Mouse (Mus musculus) heart, adult 9 months (tissue): ENCODE measurements around the gene Klhl20.
"Not testable (repeated sequence)": the region's sequence is repeated elsewhere in the genome, so short reads cannot be mapped to it uniquely, and the experiment has no call there.

ENCODE experiments used
- DNase-seq, 2 experiments: peaks; one replicate each; pipeline ENCODE4 v3.0.0; 2022; ENCODE audit warnings: low spot score in 2 of 2

Gene Klhl20

GRCm38 (mm10) chr1:161130726-161131664 is at the start of gene Klhl20:
Klhl20 (minus strand) TSS chr1:161131511.
- DNase-seq = peak; percentile 83 to 94

DNA sequence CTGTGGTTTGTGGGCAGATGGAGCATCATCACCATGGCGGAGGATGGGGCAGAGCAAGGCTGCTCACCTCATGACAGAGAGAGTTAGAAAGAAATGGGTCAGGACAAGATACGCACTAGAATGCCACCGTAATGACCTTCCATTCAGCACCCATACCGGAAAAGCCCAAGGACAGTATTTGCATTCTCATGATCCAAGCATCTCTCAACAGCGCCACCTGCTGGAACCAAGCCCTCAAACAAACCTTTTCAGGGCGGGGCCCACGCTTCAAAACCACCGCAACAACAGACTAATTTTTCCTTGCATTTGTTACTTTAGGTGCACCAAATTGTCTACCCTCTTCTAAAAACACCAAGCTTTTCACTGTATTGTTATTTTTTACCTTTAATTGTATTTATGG is 49.4 kb upstream of the Klhl20 start:
- DNase-seq = peak in 1 of 2 experiments; percentile 6

GRCm38 (mm10) chr1:161170651-161171050 is 39.3 kb upstream of the Klhl20 start:
- DNase-seq = peak; percentile 8 to 21

GRCm38 (mm10) chr1:161160266-161160665 is 29.0 kb upstream of the Klhl20 start:
- DNase-seq = no peak

GRCm38 (mm10) chr1:161159214-161159613 is 27.9 kb upstream of the Klhl20 start, which contains the start of gene Tex50:
Tex50 (minus strand) TSS chr1:161159314.
- no peak for DNase-seq

GRCm38 (mm10) chr1:161156546-161156945 is 25.2 kb upstream of the Klhl20 start:
- no peak for DNase-seq

- no peak for DNase-seq
Observed at GRCm38 (mm10) chr1:161151098-161151497, 19.8 kb upstream of the Klhl20 start.

DNA sequence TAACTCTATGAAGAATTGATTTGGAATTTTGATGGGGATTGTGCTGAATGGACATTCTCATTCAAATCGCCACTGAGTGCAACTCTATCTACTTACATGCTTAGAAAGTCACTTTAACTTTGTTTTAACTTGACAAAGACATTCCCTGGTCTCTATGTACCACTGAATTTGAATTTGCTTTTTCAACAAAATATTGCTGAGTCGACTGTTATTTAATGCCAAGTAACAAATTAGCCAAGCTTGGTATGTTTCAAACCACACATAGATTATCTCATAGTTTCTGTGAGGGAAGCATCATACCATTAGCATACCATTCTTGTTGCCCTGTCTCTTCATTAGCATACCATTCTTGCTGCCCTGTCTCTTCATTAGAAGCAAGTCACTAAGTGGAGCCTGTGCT is 16.6 kb upstream of the Klhl20 start:
- no peak for DNase-seq

GRCm38 (mm10) chr1:161145611-161146010 is 14.3 kb upstream of the Klhl20 start:
- DNase-seq = not testable (repeated sequence)

- DNase-seq = peak in 1 of 2 experiments; percentile 2
Observed at GRCm38 (mm10) chr1:161143216-161143615, 11.9 kb upstream of the Klhl20 start.

DNA sequence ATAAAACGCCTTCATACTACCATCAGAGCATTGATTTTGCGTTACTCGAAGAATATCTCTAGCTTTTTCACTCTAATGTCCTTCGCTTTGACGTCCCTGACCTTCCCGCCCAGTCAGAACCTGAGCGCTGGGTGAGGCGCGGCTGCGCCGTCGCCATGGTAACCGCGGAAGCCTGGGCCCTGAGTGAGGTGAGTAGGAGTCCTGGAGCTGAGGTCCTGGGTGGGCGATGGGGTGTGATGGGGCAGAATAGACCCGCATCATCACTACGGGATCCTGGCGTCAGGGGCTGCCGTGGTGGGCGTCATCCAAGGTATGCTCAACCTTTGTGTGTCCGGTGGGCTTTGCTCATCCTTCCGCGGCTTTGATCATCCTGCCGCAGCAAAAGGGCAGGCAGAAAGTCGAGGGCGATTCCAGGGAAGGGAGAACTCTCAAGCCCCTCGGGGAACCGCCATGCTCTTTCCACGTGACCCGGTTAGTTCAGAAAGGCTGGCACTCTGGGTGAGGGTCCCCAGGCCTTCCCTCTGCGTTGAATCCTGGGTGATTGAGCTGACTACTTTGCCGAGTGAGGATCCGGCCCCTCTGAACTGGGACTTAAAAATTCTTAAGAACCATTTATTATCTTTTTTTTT is 11.3 kb upstream of the Klhl20 start, which contains the start of gene Ankrd45:
Ankrd45 (plus strand) TSS at position 161 of the 629 bp plus-strand sequence.
- peak in 1 of 2 experiments; percentile 5 for DNase-seq

DNA sequence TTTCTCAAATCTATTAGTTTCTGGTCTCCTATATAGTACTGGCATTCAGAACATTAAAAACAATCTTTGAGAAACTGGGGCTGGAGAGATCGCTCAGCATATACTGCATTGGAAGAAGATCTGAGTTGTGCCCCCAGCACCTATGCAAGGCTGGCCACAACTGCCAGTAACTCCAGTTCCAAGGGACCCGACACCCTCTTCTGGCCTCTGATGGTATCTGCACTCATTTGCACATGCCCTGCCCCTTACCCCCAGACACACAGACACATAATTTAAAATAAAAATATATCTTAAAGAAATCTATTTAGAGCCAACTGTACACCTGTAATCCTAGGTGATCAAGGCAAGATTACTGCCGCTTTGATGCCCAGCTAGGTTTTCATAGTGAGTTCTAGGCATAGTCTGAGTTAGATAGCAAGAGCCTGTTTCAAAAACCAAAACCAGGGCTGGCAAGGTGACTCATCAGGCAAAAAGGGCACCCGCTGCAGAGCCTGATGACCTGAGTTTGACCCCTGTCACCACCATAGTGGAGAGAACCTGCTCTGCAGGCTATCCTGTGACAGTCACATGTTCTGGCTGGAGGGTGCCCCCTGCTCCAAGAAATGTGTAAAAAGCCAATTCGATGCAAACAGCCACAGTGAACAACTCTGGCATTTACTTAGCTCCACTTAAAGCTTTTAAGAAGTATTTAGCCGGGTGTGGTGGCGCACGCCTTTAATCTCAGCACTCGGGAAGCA is 8.9 kb upstream of the Klhl20 start:
- no peak for DNase-seq

DNA sequence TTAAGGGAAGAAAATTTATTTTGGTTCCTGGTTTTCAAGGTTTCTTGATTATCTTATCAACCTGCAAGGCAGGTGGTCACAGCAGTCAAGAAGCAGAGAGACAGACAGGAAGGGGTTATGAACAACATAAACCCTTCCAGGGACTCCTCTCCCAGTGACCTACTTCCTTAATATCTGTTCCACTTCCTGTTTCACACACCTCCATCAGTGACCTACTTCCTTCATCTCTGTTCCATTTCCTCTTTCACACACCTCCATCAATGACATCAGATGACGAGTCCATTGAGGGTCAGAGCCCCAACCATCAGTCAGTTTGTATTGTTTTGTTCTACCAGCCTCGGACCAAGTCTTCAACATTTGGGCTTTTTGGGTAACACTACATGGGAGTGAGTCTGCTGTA is 8.2 kb upstream of the Klhl20 start:
- DNase-seq = no peak

- DNase-seq = no peak
Observed at GRCm38 (mm10) chr1:161126461-161126860, 4.8 kb downstream of the Klhl20 start.

GRCm38 (mm10) chr1:161122661-161123418 is 8.5 kb downstream of the Klhl20 start:
- no peak for DNase-seq

- no peak for DNase-seq
Observed at GRCm38 (mm10) chr1:161114591-161114990, 16.7 kb downstream of the Klhl20 start.

- DNase-seq = no peak
Observed at GRCm38 (mm10) chr1:161109216-161109615, 22.1 kb downstream of the Klhl20 start.

DNA sequence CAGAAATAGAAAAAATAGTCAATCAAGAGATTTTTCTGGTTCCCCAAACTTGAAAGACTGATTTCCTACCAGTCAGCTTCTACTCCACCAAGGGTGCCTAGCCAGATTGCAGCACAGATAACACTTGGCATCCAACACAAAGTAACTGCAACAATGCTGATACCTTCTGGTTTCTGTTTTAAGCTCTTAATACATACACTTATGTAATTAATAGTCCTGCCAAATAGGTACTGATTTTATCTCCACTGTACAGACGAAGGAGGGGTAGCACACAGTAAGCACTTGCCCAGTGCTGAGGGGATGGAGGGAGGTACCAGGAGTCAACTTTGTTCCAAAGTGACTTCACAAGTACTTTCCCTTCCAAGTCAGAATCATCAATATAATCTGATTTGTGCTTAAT is 27.5 kb downstream of the Klhl20 start:
- no peak for DNase-seq

DNA sequence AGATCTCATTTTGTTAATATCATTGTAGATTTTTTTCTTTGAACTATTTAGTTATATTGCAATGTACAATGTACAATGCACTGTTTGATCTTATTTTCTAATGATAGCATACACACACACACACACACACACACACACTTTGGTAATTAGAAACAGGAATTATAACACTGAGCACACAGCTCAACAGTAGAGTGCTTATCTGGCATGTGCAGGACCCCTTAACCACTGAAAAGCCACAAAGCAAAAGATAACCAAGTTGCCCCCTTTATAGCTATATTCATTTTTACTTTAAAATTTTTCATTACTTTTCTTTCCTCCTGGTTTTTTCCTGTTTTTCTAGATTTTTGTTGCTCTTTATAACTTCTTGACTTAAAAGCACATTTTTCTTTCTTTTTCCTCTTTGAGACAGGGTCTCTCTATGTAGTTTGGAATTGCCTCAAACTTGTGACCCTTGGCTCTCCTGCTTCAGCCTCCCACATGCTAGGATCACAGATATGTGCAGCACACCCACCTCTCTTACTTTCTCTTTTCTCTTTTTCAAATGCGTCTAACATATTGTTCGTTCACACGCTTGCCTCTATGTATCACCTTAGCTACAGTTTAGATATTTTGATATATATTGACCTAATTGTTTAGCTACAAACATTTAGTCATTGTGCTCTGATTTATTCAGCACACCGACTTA is 31.4 kb downstream of the Klhl20 start:
- no peak for DNase-seq

DNA sequence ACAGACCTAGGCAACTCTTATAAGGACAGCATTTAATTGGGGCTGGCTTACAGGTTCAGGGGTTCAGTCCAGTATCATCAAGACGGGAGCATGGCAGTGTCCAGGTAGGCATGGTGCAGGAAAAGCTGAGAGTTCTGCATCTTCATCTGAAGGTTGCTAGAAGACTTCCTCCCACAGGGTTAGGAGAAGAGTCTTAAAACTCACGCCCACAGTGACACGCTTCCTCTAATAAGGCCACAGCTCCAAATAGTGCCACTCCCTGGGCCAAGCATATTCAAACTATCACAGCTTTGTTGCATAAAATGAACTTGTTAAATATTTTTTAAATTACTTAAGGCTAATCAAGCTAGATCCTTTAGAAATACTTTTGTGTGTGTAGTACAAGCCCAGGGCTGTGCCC is 54.1 kb downstream of the Klhl20 start:
- no peak for DNase-seq

DNA sequence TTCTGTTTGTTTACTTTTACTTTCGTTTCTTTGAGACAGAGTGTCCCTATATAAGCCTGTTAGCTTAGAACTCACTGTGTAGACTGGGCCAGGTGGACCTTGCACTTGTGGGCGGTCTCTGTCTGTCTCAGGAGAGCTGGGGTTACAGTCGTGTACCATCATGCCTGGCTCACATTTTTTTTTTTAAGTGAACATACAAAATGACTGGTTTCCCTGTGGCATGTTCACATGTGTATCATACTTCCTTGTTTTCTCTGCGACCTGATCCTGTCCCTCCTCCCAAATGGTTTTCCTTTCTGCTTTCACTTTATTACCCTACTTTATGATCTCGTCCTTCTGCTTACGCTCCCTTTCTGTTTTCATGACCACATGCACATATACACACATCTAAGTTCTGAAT is 55.1 kb downstream of the Klhl20 start:
- DNase-seq = no peak
